Comparison of ENCODE assay signal across 11 mouse cellular contexts in genomic region chr9:7929552-7929951, GRCm38 (mm10). TPM values are rescaled to one million over a fixed set of nuclear protein-coding genes. Genes with fewer than 3 reads are reported as not detected.
DNase-seq lines count a peak whose midpoint lies in the region; ATAC-seq and TF ChIP-seq lines count a peak whose summit lies in the region.
"Had no signal": no experiment of that assay in that cellular context is flagged by ENCODE, and none has a peak within 500 bp of the region (broad histone marks: within the 10 kb centered on the region; RNA-seq: fewer than 3 reads in every experiment).

No protein-coding gene starts in this region.

- H3K9ac ChIP-seq in midbrain, postnatal 0 days (replicated peaks; ENCODE audit: low read length, poor library complexity, severe bottlenecking) = no peak overlapping the region
- no peak overlapping the region for H3K9ac ChIP-seq in midbrain, embryonic 15.5 days
- H3K9ac ChIP-seq in neural tube, embryonic 15.5 days (replicated peaks) = no peak overlapping the region
- H3K9ac ChIP-seq: limb, embryonic 13.5 days had no signal

- peak; percentile 21 for DNase-seq in gastrocnemius, adult 18-20 months (ENCODE audit: low spot score)
- DNase-seq in gastrocnemius, postnatal 10 days = no peak
- no peak for DNase-seq in midbrain, postnatal 0 days (ENCODE audit: low spot score)
- DNase-seq in kidney, postnatal 14 days = peak; percentile 41
- no peak for DNase-seq in thymus, postnatal 36 days
- DNase-seq: thymus, postnatal 4 days had no signal

- no peak for TF ChIP-seq CTCF in midbrain, postnatal 0 days (IDR thresholded peaks at IDR 0.05)

- no peaks in the 10 kb centered on the region for H3K27me3 ChIP-seq in midbrain, postnatal 0 days (ENCODE audit: insufficient read depth, low read length)
- H3K27me3 ChIP-seq in midbrain, embryonic 15.5 days (replicated peaks) = no peaks in the 10 kb centered on the region
- no peaks in the 10 kb centered on the region for H3K27me3 ChIP-seq in neural tube, embryonic 15.5 days (replicated peaks)
- H3K27me3 ChIP-seq: limb, embryonic 13.5 days had no signal

- H3K4me2 ChIP-seq in midbrain, postnatal 0 days (ENCODE audit: low read depth, low read length, poor library complexity, severe bottlenecking) = no peak overlapping the region
- H3K4me2 ChIP-seq in midbrain, embryonic 15.5 days = no peak overlapping the region
- no peak overlapping the region for H3K4me2 ChIP-seq in neural tube, embryonic 15.5 days
- H3K4me2 ChIP-seq: limb, embryonic 13.5 days had no signal

- H3K9me3 ChIP-seq in midbrain, postnatal 0 days (ENCODE audit: low read length) = 0 out of 2 replicates have a peak, but pooled peaks cover 3% of the 10 kb centered on the region
- 0 out of 2 replicates have a peak, but pooled peaks cover 5% of the 10 kb centered on the region for H3K9me3 ChIP-seq in midbrain, embryonic 15.5 days
- H3K9me3 ChIP-seq in neural tube, embryonic 15.5 days (replicated peaks) = no peaks in the 10 kb centered on the region

- H3K4me1 ChIP-seq in midbrain, postnatal 0 days (ENCODE audit: insufficient read depth, low read length) = no peaks in the 10 kb centered on the region
- H3K4me1 ChIP-seq in midbrain, embryonic 15.5 days = no peaks in the 10 kb centered on the region
- 0 out of 2 replicates have a peak, but pooled peaks cover 3% of the 10 kb centered on the region for H3K4me1 ChIP-seq in neural tube, embryonic 15.5 days

- no peak overlapping the region for H3K4me3 ChIP-seq in midbrain, postnatal 0 days (ENCODE audit: low read depth, low read length)
- H3K4me3 ChIP-seq in midbrain, embryonic 15.5 days = no peak overlapping the region
- H3K4me3 ChIP-seq in neural tube, embryonic 15.5 days (replicated peaks) = no peak overlapping the region
- H3K4me3 ChIP-seq: layer of hippocampus, adult 2 months; limb, embryonic 13.5 days had no signal

- ATAC-seq in midbrain, postnatal 0 days (ENCODE audit: low FRiP score) = 0 out of 2 replicates have a peak, but pooled peaks have one; percentile 6
- no peak for ATAC-seq in midbrain, embryonic 15.5 days (replicated peaks)
- ATAC-seq in neural tube, embryonic 15.5 days (ENCODE audit: low FRiP score) = peak; percentile 38; the same call in 1 of the 2 replicates
- ATAC-seq in inflammation-experienced regulatory T-cells, adult 6 months = no peak

- whole genome bisulfite sequencing in midbrain, postnatal 0 days = 80% methylated on average over 6 of the region's 6 CpGs
- 85% methylated on average over 6 of the region's 6 CpGs for WGBS in midbrain, embryonic 15.5 days
- WGBS in neural tube, embryonic 15.5 days = 65% methylated on average over 6 of the region's 6 CpGs

- H3K36me3 ChIP-seq in midbrain, postnatal 0 days (ENCODE audit: insufficient read depth, low read length) = no peaks in the 10 kb centered on the region
- 0 out of 2 replicates have a peak, but pooled peaks cover 2% of the 10 kb centered on the region for H3K36me3 ChIP-seq in midbrain, embryonic 15.5 days (replicated peaks)
- H3K36me3 ChIP-seq in neural tube, embryonic 15.5 days = peaks cover 24% of the 10 kb centered on the region

- no peak overlapping the region for H3K27ac ChIP-seq in midbrain, postnatal 0 days (ENCODE audit: low read depth, low read length)
- H3K27ac ChIP-seq in midbrain, embryonic 15.5 days = no peak overlapping the region
- 0 out of 2 replicates have a peak overlapping the region, but pooled peaks have one; percentile 6 for H3K27ac ChIP-seq in neural tube, embryonic 15.5 days (replicated peaks)
- H3K27ac ChIP-seq: layer of hippocampus, adult 2 months; limb, embryonic 13.5 days had no signal

RNA-seq across cellular contexts. Expression of gene Birc3, which starts 56.6 kb away (rescaled TPM):
- total RNA-seq in gastrocnemius, adult 18-20 months (2021) = 10 to 100 TPM in 1 of 2 experiments, 1 to 10 TPM in 1; 7.4 to 10.3 TPM
- total RNA-seq in gastrocnemius, postnatal 10 days (2021) = 10 to 100 TPM in 1 of 2 experiments, 1 to 10 TPM in 1; 7.2 to 12.5 TPM
- 2.3 and 2.6 TPM in 2 replicates for total RNA-seq in midbrain, postnatal 0 days (2014; rRNA removed)
- polyA plus RNA-seq in midbrain, postnatal 0 days (2015; fragmentation: Nextera tagmentation; extraction: Ambion mirVana) = 0.99 and 1.5 TPM in 2 replicates
- 2.3 and 2.7 TPM in 2 replicates for polyA plus RNA-seq in midbrain, embryonic 15.5 days (2015; fragmentation: Nextera tagmentation; extraction: Ambion mirVana)
- polyA plus RNA-seq in neural tube, embryonic 15.5 days (2015; fragmentation: Nextera tagmentation; extraction: Ambion mirVana) = 2.2 and 6.5 TPM in 2 replicates
- 100 to 1,000 TPM in 2 of 3 experiments, 10 to 100 TPM in 1; 87.6 to 134 (median 121) TPM for polyA plus RNA-seq in inflammation-experienced regulatory T-cells, adult 6 months (2017; shearing (Covaris generic))

Comparison
In these comparisons a context has a peak if more than half of its experiments do, and no peak if none do; other contexts are left out.
1. DNase-seq: peak in gastrocnemius, adult 18-20 months (single experiment) and kidney, postnatal 14 days (single experiment); none in gastrocnemius, postnatal 10 days (single experiment), midbrain, postnatal 0 days (single experiment) and thymus, postnatal 36 days (0 of 2).
2. ATAC-seq: peak in midbrain, postnatal 0 days (single experiment) and neural tube, embryonic 15.5 days (single experiment); none in midbrain, embryonic 15.5 days (single experiment) and inflammation-experienced regulatory T-cells, adult 6 months (single experiment).
3. RNA of gene Birc3, which starts 56.6 kb away (polyA plus RNA-seq): 87.6 to 134 TPM in inflammation-experienced regulatory T-cells, adult 6 months; 2.3 to 2.7 TPM in midbrain, embryonic 15.5 days, 2.2 to 6.5 TPM in neural tube, embryonic 15.5 days and 0.99 to 1.5 TPM in midbrain, postnatal 0 days; every median in the first group is over 10 times any median in the second.